Mouse (Mus musculus) kidney, embryonic 16.5 days (tissue): ENCODE measurements at regions not wholly inside any gene's neighbourhood (a gene's known extent, or its start where the extent isn't known, plus 50 kb on each side); places are given as distances from the start of the nearest gene placed in this dataset.
A peak's percentile ranks its signal among the peaks of the same experiment; 100 is the strongest.

Experiments
- ATAC-seq: fragments of 200-750 bp; cut with Nextera tagmentation; 2 replicates; pipeline ENCODE4 v1.8.0; 2017; ENCODE audit warnings: moderate TSS enrichment; ENCODE audit not compliant: low FRiP score, low TSS enrichment
- H3K27ac ChIP-seq: fragments of 300-500 bp; sonication (generic); 2 replicates; pipeline ENCODE4 v1.5.1; 2014; ENCODE audit warnings: low read length
- H3K27me3 ChIP-seq: fragments of 300-500 bp; sonication (generic); 2 replicates; pipeline ENCODE4 v1.6.1; 2014; ENCODE audit warnings: low read length, control low read depth, mixed read lengths; ENCODE audit not compliant: insufficient read depth
- H3K36me3 ChIP-seq: fragments of 300-500 bp; sonication (generic); 2 replicates; pipeline ENCODE4 v1.6.1; 2014; ENCODE audit warnings: low read length, control low read depth, mixed read lengths; ENCODE audit not compliant: insufficient read depth
- H3K4me1 ChIP-seq: fragments of 300-500 bp; sonication (generic); 2 replicates; pipeline ENCODE4 v1.6.1; 2014; ENCODE audit warnings: low read length, control low read depth, mixed read lengths; ENCODE audit not compliant: insufficient read depth
- H3K4me2 ChIP-seq: fragments of 300-500 bp; sonication (generic); replicated peaks from 2 replicates; pipeline ENCODE4 v1.6.1; 2014; ENCODE audit warnings: low read depth, low read length
- H3K4me3 ChIP-seq: fragments of 300-500 bp; sonication (generic); 2 replicates; pipeline ENCODE4 v1.5.1; 2014; ENCODE audit warnings: mild to moderate bottlenecking, low read length
- H3K9ac ChIP-seq: fragments of 300-500 bp; sonication (generic); replicated peaks from 2 replicates; pipeline ENCODE4 v1.6.1; 2014; ENCODE audit warnings: low read length
- H3K9me3 ChIP-seq: fragments of 300-500 bp; sonication (generic); 2 replicates; pipeline ENCODE4 v1.6.1; 2016; ENCODE audit warnings: low read length, control low read depth
- WGBS: fragments of 180-500 bp; shearing (Covaris S2); extraction: QIAGEN DNeasy Blood & Tissue Kit; methylation state at CpG from one replicate; pipeline ENCODE4 v1.1.7; 2014; 5-methylcytosine and 5-hydroxymethylcytosine counted together

DNA sequence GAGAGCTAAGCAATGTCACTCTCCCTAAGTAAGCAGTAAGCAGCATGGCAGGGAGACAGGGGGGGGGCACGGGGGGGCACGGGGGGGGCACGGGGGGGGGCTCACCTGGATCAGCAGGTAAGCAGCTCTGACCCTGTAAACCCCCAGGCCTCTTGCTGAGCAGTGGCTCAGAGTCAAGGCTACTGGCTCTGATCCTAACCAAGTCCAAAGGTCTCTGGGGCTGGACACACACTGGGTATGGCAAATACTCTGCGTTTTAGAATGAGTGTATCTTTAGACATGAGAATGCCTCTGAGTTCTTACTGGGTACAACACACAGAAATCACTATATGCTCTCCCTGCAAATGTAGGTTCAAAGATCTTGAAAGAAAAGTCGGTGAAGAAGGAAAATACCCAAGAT lies 136.5 kb downstream of the Barhl2 start:
- H3K4me1 ChIP-seq: peaks cover 4% of the 10 kb centered on the region; the same call in 1 of the 2 replicates
- H3K9ac ChIP-seq: no peak overlapping the region
- no peak overlapping the region for H3K4me3 ChIP-seq
- no peaks in the 10 kb centered on the region for H3K9me3 ChIP-seq
- no peak for ATAC-seq
- no peak overlapping the region for H3K27ac ChIP-seq
- H3K36me3 ChIP-seq: no peaks in the 10 kb centered on the region
- no peaks in the 10 kb centered on the region for H3K27me3 ChIP-seq
- 38% methylated on average over 5 of the region's 5 CpGs for WGBS
- no peak overlapping the region for H3K4me2 ChIP-seq

DNA sequence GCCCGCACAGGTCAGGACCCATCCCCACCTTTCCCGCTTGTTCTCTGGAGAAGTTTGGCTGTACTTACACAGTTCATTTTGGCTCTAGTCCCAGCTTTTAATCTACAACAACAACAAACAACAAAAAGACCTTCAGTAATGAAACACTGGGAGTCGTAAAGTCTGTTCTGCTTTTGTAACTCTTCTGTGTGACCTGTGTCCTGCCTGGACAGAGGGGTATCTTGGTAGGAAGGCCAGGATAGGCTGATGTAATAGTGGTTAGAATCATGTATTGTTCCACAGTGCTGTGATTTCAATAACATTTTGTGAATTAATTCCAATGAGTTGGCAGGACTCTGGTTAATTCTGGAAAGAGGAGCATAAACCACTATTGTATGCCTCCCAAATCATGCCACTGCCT lies 136.9 kb downstream of the Barhl2 start:
- Histone ChIP-seq H3K4me2 (no peak overlapping the region), H3K36me3 (no peaks in the 10 kb centered on the region), H3K9me3 (no peaks in the 10 kb centered on the region), H3K4me3 (no peak overlapping the region), H3K4me1 (peaks cover 4% of the 10 kb centered on the region; the same call in 1 of the 2 replicates), H3K27ac (no peak overlapping the region), H3K9ac (no peak overlapping the region), H3K27me3 (no peaks in the 10 kb centered on the region)
- 53% methylated on average over 3 of the region's 3 CpGs for WGBS
- ATAC-seq: no peak

DNA sequence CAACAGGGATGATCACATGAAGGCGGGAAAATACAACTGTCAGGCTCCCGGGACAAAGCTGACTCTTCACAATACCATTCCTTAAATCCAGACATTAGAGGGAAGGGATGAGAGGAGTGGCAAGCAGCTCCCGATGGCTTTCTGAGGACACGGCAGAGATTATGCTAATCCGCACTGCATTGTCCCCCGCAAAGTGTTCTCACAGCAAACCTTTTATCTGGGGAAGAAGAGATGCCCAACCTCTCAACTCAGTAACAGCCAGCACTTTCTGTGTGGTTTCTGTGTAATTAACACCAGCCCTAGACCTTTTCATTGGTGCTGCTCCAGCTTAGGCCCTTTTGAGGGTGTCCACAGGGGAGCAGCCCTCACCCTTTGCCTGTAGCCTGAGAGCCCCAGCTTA lies 137.9 kb downstream of the Barhl2 start:
- no peak for ATAC-seq
- H3K36me3 ChIP-seq: no peaks in the 10 kb centered on the region

GRCm38 (mm10) chr5:106318246-106318645 lies 139.7 kb downstream of the Barhl2 start:
- Histone ChIP-seq H3K27me3 (no peaks in the 10 kb centered on the region), H3K4me3 (no peak overlapping the region), H3K9me3 (no peaks in the 10 kb centered on the region), H3K4me2 (no peak overlapping the region), H3K36me3 (no peaks in the 10 kb centered on the region), H3K9ac (no peak overlapping the region), H3K27ac (no peak overlapping the region), H3K4me1 (peaks cover 4% of the 10 kb centered on the region; the same call in 1 of the 2 replicates)
- WGBS: 71% methylated on average over 6 of the region's 6 CpGs
- ATAC-seq: no peak

More for the DNA sequence above, 137.9 kb downstream of the Barhl2 start:
- Histone ChIP-seq H3K27me3 (no peaks in the 10 kb centered on the region), H3K4me1 (peaks cover 4% of the 10 kb centered on the region; the same call in 1 of the 2 replicates), H3K4me3 (no peak overlapping the region), H3K9me3 (no peaks in the 10 kb centered on the region), H3K27ac (no peak overlapping the region), H3K9ac (no peak overlapping the region), H3K4me2 (no peak overlapping the region)
- 49% methylated on average over 6 of the region's 6 CpGs for WGBS

DNA sequence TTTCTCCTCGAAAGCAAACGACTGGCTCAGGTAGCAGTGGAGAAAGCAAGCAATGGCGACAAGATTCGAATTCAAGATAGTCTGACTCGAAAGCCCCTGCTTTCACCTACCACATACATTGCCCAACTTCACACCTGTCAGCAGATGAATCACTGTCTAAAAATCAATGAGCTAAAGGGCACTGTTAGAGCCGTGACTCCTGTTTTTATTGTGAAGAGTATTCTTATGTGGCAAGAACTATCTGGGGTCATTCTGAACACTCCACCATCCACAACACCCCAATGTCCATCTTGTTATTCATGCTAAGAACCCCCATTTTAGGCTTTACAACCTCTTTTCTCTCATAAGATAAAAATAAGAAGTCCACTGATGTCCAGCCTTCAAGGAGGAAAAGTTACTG lies 144.1 kb downstream of the Barhl2 start:
- Histone ChIP-seq H3K27me3 (no peaks in the 10 kb centered on the region), H3K4me3 (no peak overlapping the region), H3K4me2 (no peak overlapping the region), H3K4me1 (no peaks in the 10 kb centered on the region), H3K9ac (no peak overlapping the region), H3K9me3 (no peaks in the 10 kb centered on the region), H3K27ac (no peak overlapping the region), H3K36me3 (no peaks in the 10 kb centered on the region)
- no peak for ATAC-seq
- WGBS: 86% methylated on average over 6 of the region's 6 CpGs

DNA sequence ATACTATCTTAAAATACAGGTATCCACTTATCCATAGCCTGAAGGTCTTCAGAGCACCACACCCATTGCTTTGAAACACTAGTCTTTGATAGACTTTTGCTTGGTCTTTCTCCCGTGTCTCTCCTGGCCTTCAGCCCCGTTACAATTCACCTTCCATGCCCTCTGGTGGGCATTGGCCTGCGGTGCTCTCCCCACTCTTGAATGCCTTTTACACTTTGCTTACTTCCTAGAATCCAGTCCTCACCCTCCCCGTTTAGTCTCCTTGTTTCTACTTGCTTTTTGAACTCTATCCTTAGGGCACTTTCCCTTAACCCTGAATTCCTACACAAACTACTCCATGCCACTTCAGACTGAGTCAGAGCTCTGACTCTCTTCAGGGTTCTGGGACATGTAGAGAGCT lies 156.6 kb downstream of the Barhl2 start:
- Histone ChIP-seq H3K9ac (no peak overlapping the region), H3K4me2 (no peak overlapping the region), H3K9me3 (no peaks in the 10 kb centered on the region), H3K36me3 (no peaks in the 10 kb centered on the region), H3K27me3 (no peaks in the 10 kb centered on the region), H3K4me1 (peaks cover 2% of the 10 kb centered on the region), H3K27ac (no peak overlapping the region), H3K4me3 (no peak overlapping the region)
- ATAC-seq: no peak
- 38% methylated on average over 4 of the region's 4 CpGs for WGBS

- Histone ChIP-seq H3K9me3 (no peaks in the 10 kb centered on the region), H3K27me3 (no peaks in the 10 kb centered on the region), H3K4me2 (no peak overlapping the region), H3K9ac (no peak overlapping the region), H3K4me3 (no peak overlapping the region), H3K36me3 (no peaks in the 10 kb centered on the region), H3K4me1 (peaks cover 17% of the 10 kb centered on the region), H3K27ac (no peak overlapping the region)
- 24% methylated on average over 6 of the region's 6 CpGs for WGBS
- ATAC-seq: no peak
Observed at GRCm38 (mm10) chr5:106296721-106297120, 161.2 kb downstream of the Barhl2 start.

GRCm38 (mm10) chr5:106295993-106296392 lies 162.0 kb downstream of the Barhl2 start:
- Histone ChIP-seq H3K9me3 (no peaks in the 10 kb centered on the region), H3K4me3 (no peak overlapping the region), H3K9ac (no peak overlapping the region), H3K4me2 (no peak overlapping the region), H3K4me1 (peaks cover 17% of the 10 kb centered on the region), H3K36me3 (no peaks in the 10 kb centered on the region), H3K27ac (no peak overlapping the region), H3K27me3 (no peaks in the 10 kb centered on the region)
- 61% methylated on average over 2 of the region's 2 CpGs for WGBS
- no peak for ATAC-seq

DNA sequence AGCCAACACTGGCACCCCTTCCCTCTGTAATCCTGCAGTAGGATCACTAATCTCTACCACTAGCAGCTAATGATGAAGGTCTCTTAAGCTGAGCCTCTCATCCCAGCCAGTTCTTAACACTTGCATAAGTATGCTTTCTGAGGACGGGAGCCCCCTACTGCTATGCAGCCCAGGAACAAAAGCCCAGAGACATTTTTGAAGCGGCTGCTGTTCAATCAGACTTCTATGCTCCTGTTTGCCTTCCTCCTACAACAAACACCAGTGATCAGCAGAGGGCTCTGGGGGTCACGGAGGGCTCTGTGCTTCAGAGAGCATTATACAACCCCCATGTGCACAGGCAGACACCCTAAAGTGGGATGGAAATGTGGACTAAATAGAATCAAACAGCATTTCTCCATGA lies 162.4 kb downstream of the Barhl2 start:
- Histone ChIP-seq H3K9ac (no peak overlapping the region), H3K27ac (no peak overlapping the region), H3K4me2 (no peak overlapping the region), H3K4me1 (peaks cover 17% of the 10 kb centered on the region), H3K27me3 (no peaks in the 10 kb centered on the region; the same call in 1 of the 2 replicates), H3K4me3 (no peak overlapping the region), H3K36me3 (no peaks in the 10 kb centered on the region), H3K9me3 (no peaks in the 10 kb centered on the region)
- WGBS: 27% methylated on average over 3 of the region's 3 CpGs
- no peak for ATAC-seq

- H3K9me3 ChIP-seq: no peaks in the 10 kb centered on the region
- peak overlapping the region; percentile 8; the same call in 1 of the 2 replicates for H3K4me2 ChIP-seq
- 28% methylated on average over 16 of the region's 16 CpGs for WGBS
- no peak overlapping the region for H3K4me3 ChIP-seq
- no peaks in the 10 kb centered on the region; the same call in 1 of the 2 replicates for H3K27me3 ChIP-seq
- H3K9ac ChIP-seq: no peak overlapping the region
- ATAC-seq: peak; percentile 61; the same call in 1 of the 2 replicates
- no peaks in the 10 kb centered on the region for H3K36me3 ChIP-seq
- peaks cover 17% of the 10 kb centered on the region for H3K4me1 ChIP-seq
- H3K27ac ChIP-seq: no peak overlapping the region
Observed at GRCm38 (mm10) chr5:106292387-106293229, 165.4 kb downstream of the Barhl2 start.
